Mouse (Mus musculus): Measurements from ENCODE around the gene Tnxb. TPM values are rescaled to one million over a fixed set of nuclear protein-coding genes. Genes with fewer than 3 reads are reported as not detected.

Tnxb gene
- polyA plus RNA-seq, 1 experiment from 2014 or later = 1.9 TPM

- peak overlapping the region; percentile 84 for H3K27ac ChIP-seq (replicated peaks)
- peak; percentile 52; the same call in 1 of the 2 replicates for ATAC-seq (ENCODE audit: low FRiP score, low TSS enrichment)
These were observed 4.3 kb downstream of the Tnxb start for GRCm38 (mm10) chr17:34674524-34675204.

GRCm38 (mm10) chr17:34675205-34676092 lies 5.1 kb downstream of the Tnxb start:
- WGBS = 37% methylated on average over 13 of the region's 13 CpGs
- no peak for TF ChIP-seq CTCF (IDR thresholded peaks at IDR 0.05; ENCODE audit: low read depth)
- TF ChIP-seq EP300 (optimal IDR thresholded peaks at IDR 0.05) = no peak
- H3K27ac ChIP-seq (replicated peaks) = peak overlapping the region; percentile 84

More at GRCm38 (mm10) chr17:34674524-34675204, 4.3 kb downstream of the Tnxb start:
- no peaks in the 10 kb centered on the region for H3K36me3 ChIP-seq (ENCODE audit: control insufficient read depth, insufficient read depth, low read length)
- peaks cover 9% of the 10 kb centered on the region; the same call in 1 of the 2 replicates for H3K27me3 ChIP-seq (ENCODE audit: control insufficient read depth, insufficient read depth, low read length)
- no peak overlapping the region for H3K9ac ChIP-seq (ENCODE audit: low read length)
- no peaks in the 10 kb centered on the region for H3K9me3 ChIP-seq (ENCODE audit: control insufficient read depth, low read length)
- TF ChIP-seq EP300 (optimal IDR thresholded peaks at IDR 0.05) = no peak
- no peak for TF ChIP-seq CTCF (IDR thresholded peaks at IDR 0.05; ENCODE audit: low read depth)
- WGBS = 38% methylated on average over 11 of the region's 11 CpGs
- no peak for DNase-seq (ENCODE audit: low spot score)
- H3K4me2 ChIP-seq (replicated peaks; ENCODE audit: low read depth) = no peak overlapping the region
- no peak overlapping the region for H3K4me3 ChIP-seq (ENCODE audit: low read depth, low read length)
- peaks cover 3% of the 10 kb centered on the region; the same call in 1 of the 2 replicates for H3K4me1 ChIP-seq (replicated peaks; ENCODE audit: control insufficient read depth, insufficient read depth)

GRCm38 (mm10) chr17:34676093-34676460 lies 5.7 kb downstream of the Tnxb start:
- no peak for DNase-seq (ENCODE audit: low spot score)
- Histone ChIP-seq H3K4me3 (ENCODE audit: low read depth, low read length) (no peak overlapping the region), H3K9me3 (ENCODE audit: control insufficient read depth, low read length) (no peaks in the 10 kb centered on the region), H3K36me3 (ENCODE audit: control insufficient read depth, insufficient read depth, low read length) (no peaks in the 10 kb centered on the region), H3K27me3 (ENCODE audit: control insufficient read depth, insufficient read depth, low read length) (peaks cover 4% of the 10 kb centered on the region; the same call in 1 of the 2 replicates), H3K9ac (ENCODE audit: low read length) (no peak overlapping the region), H3K4me2 (replicated peaks; ENCODE audit: low read depth) (no peak overlapping the region), H3K27ac (replicated peaks) (peak overlapping the region; percentile 84), H3K4me1 (replicated peaks; ENCODE audit: control insufficient read depth, insufficient read depth) (peaks cover 3% of the 10 kb centered on the region; the same call in 1 of the 2 replicates)
- TF ChIP-seq CTCF (IDR thresholded peaks at IDR 0.05; ENCODE audit: low read depth) (no peak), EP300 (optimal IDR thresholded peaks at IDR 0.05) (no peak)
- WGBS = 72% methylated on average over 6 of the region's 6 CpGs
- no peak for ATAC-seq (ENCODE audit: low FRiP score, low TSS enrichment)

More at GRCm38 (mm10) chr17:34675205-34676092, 5.1 kb downstream of the Tnxb start:
- ATAC-seq (ENCODE audit: low FRiP score, low TSS enrichment) = peak; percentile 18; the same call in 1 of the 2 replicates
- DNase-seq (ENCODE audit: low spot score) = no peak
- peaks cover 3% of the 10 kb centered on the region; the same call in 1 of the 2 replicates for H3K4me1 ChIP-seq (replicated peaks; ENCODE audit: control insufficient read depth, insufficient read depth)
- no peaks in the 10 kb centered on the region for H3K9me3 ChIP-seq (ENCODE audit: control insufficient read depth, low read length)
- H3K27me3 ChIP-seq (ENCODE audit: control insufficient read depth, insufficient read depth, low read length) = peaks cover 9% of the 10 kb centered on the region; the same call in 1 of the 2 replicates
- no peak overlapping the region for H3K9ac ChIP-seq (ENCODE audit: low read length)
- H3K4me3 ChIP-seq (ENCODE audit: low read depth, low read length) = no peak overlapping the region
- H3K36me3 ChIP-seq (ENCODE audit: control insufficient read depth, insufficient read depth, low read length) = no peaks in the 10 kb centered on the region
- no peak overlapping the region for H3K4me2 ChIP-seq (replicated peaks; ENCODE audit: low read depth)

GRCm38 (mm10) chr17:34676671-34677070 lies 6.3 kb downstream of the Tnxb start:
- Histone ChIP-seq H3K9me3 (ENCODE audit: control insufficient read depth, low read length) (no peaks in the 10 kb centered on the region), H3K4me2 (replicated peaks; ENCODE audit: low read depth) (no peak overlapping the region), H3K27me3 (ENCODE audit: control insufficient read depth, insufficient read depth, low read length) (peaks cover 3% of the 10 kb centered on the region; the same call in 1 of the 2 replicates), H3K36me3 (ENCODE audit: control insufficient read depth, insufficient read depth, low read length) (no peaks in the 10 kb centered on the region), H3K4me1 (replicated peaks; ENCODE audit: control insufficient read depth, insufficient read depth) (no peaks in the 10 kb centered on the region; the same call in 1 of the 2 replicates), H3K9ac (ENCODE audit: low read length) (no peak overlapping the region), H3K27ac (replicated peaks) (no peak overlapping the region; the same call in 1 of the 2 replicates), H3K4me3 (ENCODE audit: low read depth, low read length) (no peak overlapping the region)
- ATAC-seq (ENCODE audit: low FRiP score, low TSS enrichment) = no peak
- TF ChIP-seq EP300 (optimal IDR thresholded peaks at IDR 0.05) (no peak), CTCF (IDR thresholded peaks at IDR 0.05; ENCODE audit: low read depth) (no peak)
- WGBS = 56% methylated on average over 12 of the region's 12 CpGs
- DNase-seq (ENCODE audit: low spot score) = no peak

GRCm38 (mm10) chr17:34680191-34680590 lies 9.9 kb downstream of the Tnxb start:
- DNase-seq (ENCODE audit: low spot score) (no peak), ATAC-seq (ENCODE audit: low FRiP score, low TSS enrichment) (no peak)
- Histone ChIP-seq H3K4me2 (replicated peaks; ENCODE audit: low read depth) (no peak overlapping the region), H3K4me3 (ENCODE audit: low read depth, low read length) (no peak overlapping the region), H3K9ac (ENCODE audit: low read length) (no peak overlapping the region), H3K27ac (replicated peaks) (no peak overlapping the region), H3K4me1 (replicated peaks; ENCODE audit: control insufficient read depth, insufficient read depth) (peaks cover 13% of the 10 kb centered on the region), H3K27me3 (ENCODE audit: control insufficient read depth, insufficient read depth, low read length) (no peaks in the 10 kb centered on the region), H3K9me3 (ENCODE audit: control insufficient read depth, low read length) (no peaks in the 10 kb centered on the region), H3K36me3 (ENCODE audit: control insufficient read depth, insufficient read depth, low read length) (no peaks in the 10 kb centered on the region)
- no peak for TF ChIP-seq EP300 (optimal IDR thresholded peaks at IDR 0.05)
- no peak for TF ChIP-seq CTCF (IDR thresholded peaks at IDR 0.05; ENCODE audit: low read depth)
- 76% methylated on average over 26 of the region's 26 CpGs for WGBS

All from stomach, postnatal 0 days (tissue).